Mouse (Mus musculus) liver, embryonic 14.5 days (tissue): Measurements from ENCODE around the gene Glis2.

ENCODE experiments used
- CTCF ChIP-seq: IDR thresholded peaks from 2 replicates; pipeline ENCODE4 v1.5.1; 2016; ENCODE audit warnings: antibody characterized with exemption, low read depth, control low read depth
- EP300 ChIP-seq: IDR thresholded peaks from 2 replicates; pipeline ENCODE4 v1.6.1; 2016; ENCODE audit warnings: antibody characterized with exemption, low read depth

DNA sequence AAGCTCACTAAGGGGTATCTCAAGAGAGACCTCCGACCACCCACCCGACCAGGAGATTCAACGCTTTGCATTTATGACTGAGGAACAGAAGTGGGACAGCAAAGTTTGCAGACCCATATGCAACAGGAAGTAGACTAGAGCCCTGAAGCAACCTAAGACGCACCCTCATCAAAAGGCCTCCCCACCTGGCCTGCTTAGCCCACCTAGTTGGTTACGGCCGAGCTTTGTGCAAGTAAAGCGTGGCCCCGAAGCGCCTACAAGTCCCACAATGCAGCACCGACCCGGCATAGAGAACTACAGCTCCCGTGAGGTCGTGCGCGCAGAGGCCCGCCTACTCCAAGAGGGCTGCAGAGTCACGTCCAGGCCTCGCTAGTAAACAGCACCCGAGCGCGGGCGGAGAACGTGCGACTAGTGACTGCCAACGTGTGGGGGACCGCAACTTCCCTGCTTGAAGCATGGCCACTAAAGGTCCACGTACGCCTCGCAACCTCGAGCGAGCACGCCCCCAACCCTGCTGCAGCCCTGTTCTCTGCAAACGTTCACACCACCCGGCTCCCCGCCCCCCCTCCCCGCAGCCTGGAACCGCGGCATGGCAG is 36.0 kb upstream of the Glis2 start:
- TF ChIP-seq CTCF: no peak
- no peak for TF ChIP-seq EP300
